Mouse (Mus musculus): ENCODE results near the gene BC017158.

DNA sequence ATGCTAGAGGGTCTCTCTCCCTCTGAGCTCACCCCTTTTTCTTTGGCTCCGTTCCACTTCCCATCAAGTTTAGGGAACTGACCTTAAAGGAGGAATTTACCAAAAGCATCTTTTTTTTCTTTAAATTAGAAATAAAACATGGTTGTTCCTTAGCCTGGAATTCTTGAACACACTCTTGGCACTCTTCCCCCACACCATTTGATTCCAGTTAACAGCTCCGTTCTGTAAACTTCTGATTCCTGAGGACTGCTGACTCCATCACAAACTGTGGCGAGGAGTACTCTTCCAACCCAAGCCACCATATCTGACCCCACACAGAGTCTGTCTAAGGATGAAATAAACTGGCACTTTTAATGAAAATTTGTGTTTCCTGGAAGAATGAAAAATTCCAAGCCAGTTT is 3.0 kb upstream of the BC017158 start:
- no peak for TF ChIP-seq POLR2A (IDR thresholded peaks at IDR 0.05; ENCODE audit: low read depth, low read length)
- TF ChIP-seq CTCF (IDR thresholded peaks at IDR 0.05; ENCODE audit: extremely low read depth, insufficient read depth, insufficient read length, insufficient replicate concordance) = no peak
